Mouse (Mus musculus) forebrain, embryonic 13.5 days (tissue): ENCODE results near the gene Uchl4. TPM values are rescaled to one million over a fixed set of nuclear protein-coding genes. Genes with fewer than 3 reads are reported as not detected.
A peak's percentile ranks its signal among the peaks of the same experiment; 100 is the strongest.

ENCODE experiments used
- ATAC-seq: fragments of 200-750 bp; cut with Nextera tagmentation; 2 replicates; pipeline ENCODE4 v1.8.0; 2017
- H3K27ac ChIP-seq: fragments of 300-500 bp; sonication (generic); 2 replicates; pipeline ENCODE4 v1.5.1; 2015; ENCODE audit warnings: inconsistent platforms, mild to moderate bottlenecking, moderate library complexity
- H3K27me3 ChIP-seq: fragments of 300-500 bp; sonication (generic); 2 replicates; pipeline ENCODE4 v1.6.1; 2015; ENCODE audit warnings: mild to moderate bottlenecking, inconsistent platforms
- H3K36me3 ChIP-seq: fragments of 300-500 bp; sonication (generic); 2 replicates; pipeline ENCODE4 v1.6.1; 2015; ENCODE audit warnings: mild to moderate bottlenecking, inconsistent platforms; ENCODE audit not compliant: poor library complexity, severe bottlenecking
- H3K4me1 ChIP-seq: fragments of 300-500 bp; sonication (generic); 2 replicates; pipeline ENCODE4 v1.6.1; 2015; ENCODE audit warnings: inconsistent platforms
- H3K4me2 ChIP-seq: fragments of 300-500 bp; sonication (generic); 2 replicates; pipeline ENCODE4 v1.6.1; 2015; ENCODE audit warnings: inconsistent platforms, mild to moderate bottlenecking, moderate library complexity
- H3K4me3 ChIP-seq: fragments of 300-500 bp; sonication (generic); 2 replicates; pipeline ENCODE4 v1.5.1; 2015; ENCODE audit warnings: mild to moderate bottlenecking, inconsistent platforms
- H3K9ac ChIP-seq: fragments of 300-500 bp; sonication (generic); 2 replicates; pipeline ENCODE4 v1.6.1; 2015; ENCODE audit warnings: mild to moderate bottlenecking, inconsistent platforms
- H3K9me3 ChIP-seq: fragments of 300-500 bp; sonication (generic); replicated peaks from 2 replicates; pipeline ENCODE4 v1.6.1; 2016; ENCODE audit warnings: inconsistent platforms
- WGBS: fragments of 180-500 bp; shearing (Covaris S2); methylation state at CpG from one replicate; pipeline ENCODE4 v1.1.7; 2015; 5-methylcytosine and 5-hydroxymethylcytosine counted together
- microRNA-seq: library from miRNA; unstranded; fragments of <30 nt; microRNA quantifications from one replicate; pipeline ENCODE4, GENCODE M21; 2016
- polyA plus RNA-seq: library from polyadenylated mRNA; unstranded; fragments of >200 nt; fragmentation: Nextera tagmentation; extraction: Ambion mirVana; gene quantifications from 2 replicates; pipeline ENCODE4 v1.2.1, GENCODE M21; 2015

Gene Uchl4
- polyA plus RNA-seq, 1 experiment from 2014 or later, result 2.4 TPM

DNA sequence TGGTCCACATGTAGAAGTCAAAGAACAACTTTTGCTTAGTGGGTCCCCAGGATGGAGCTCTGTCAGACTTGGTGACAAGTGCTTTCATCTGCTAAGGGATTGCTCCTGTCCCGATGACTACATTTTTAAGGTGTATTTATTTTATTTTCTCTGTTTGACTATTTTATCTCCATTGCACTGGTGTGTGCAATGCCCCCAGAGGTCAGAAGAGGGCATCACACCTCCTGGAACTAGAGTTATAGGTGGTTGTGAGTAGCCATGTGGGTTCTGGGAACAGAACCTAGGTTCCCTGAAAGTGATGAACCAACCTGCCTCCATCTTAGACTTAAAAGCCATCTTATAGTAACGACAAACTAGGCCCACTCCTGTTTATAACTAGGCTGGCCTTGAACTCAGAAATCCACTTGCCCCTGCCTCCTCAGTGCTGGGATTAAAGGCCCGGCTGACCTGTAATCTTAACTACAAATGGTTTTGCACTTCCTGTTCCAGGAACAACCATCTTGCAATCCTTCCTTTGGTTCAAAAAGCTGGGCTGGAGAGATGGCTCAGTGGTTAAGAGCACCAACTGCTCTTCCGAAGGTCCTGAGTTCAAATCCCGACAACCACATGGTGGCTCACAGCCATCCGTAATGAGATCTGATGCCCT, 43.8 kb downstream of the Uchl4 start:
- Histone ChIP-seq H3K4me3 (no peak overlapping the region), H3K9ac (no peak overlapping the region), H3K4me2 (no peak overlapping the region), H3K27ac (no peak overlapping the region), H3K9me3 (no peaks in the 10 kb centered on the region), H3K27me3 (no peaks in the 10 kb centered on the region), H3K4me1 (peaks cover 10% of the 10 kb centered on the region), H3K36me3 (no peaks in the 10 kb centered on the region)
- WGBS, result 96% methylated on average over 6 of the region's 6 CpGs
- ATAC-seq, result no peak

- H3K27ac ChIP-seq, result peak within 1 kb of the TSS; percentile 90
- WGBS, result 2% methylated on average over 46 of the region's 46 CpGs
- H3K27me3 ChIP-seq, result no peaks in the 10 kb centered on the region
- peak within 1 kb of the TSS; percentile 84 for H3K4me3 ChIP-seq
- H3K4me1 ChIP-seq, result peaks cover 10% of the 10 kb centered on the region
- H3K36me3 ChIP-seq, result no peaks in the 10 kb centered on the region
- H3K9me3 ChIP-seq, result no peaks in the 10 kb centered on the region
- peak; percentile 96 for ATAC-seq
- H3K9ac ChIP-seq, result peak within 1 kb of the TSS; percentile 95
- peak within 1 kb of the TSS; percentile 70 for H3K4me2 ChIP-seq
These were observed 46.2 kb downstream of the Uchl4 start, which contains the start of gene Tipin for GRCm38 (mm10) chr9:64281105-64281780. Gene Tipin, plus strand, starts transcription at chr9:64281581.

DNA sequence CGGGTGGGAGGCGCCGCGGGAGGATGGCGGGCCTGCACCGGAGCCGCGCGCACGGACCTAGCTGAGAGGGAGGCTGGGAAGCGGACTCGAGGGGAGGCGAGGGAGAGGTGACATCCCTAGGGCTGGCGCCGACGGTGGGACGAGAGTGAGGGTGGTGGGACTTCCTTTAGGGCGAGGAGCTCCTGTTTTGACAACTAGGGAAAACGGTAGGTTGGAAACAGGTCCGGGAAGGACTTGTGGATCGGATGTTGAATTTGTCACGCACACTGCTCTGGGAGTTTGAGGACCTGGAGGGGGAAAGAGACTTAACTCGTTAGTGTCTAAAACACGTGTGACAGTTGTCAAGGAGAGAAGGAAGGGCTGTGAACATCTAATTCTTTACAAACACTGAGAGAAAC, 46.8 kb downstream of the Uchl4 start:
- Histone ChIP-seq H3K9me3 (no peaks in the 10 kb centered on the region), H3K27ac (peak overlapping the region; percentile 90), H3K9ac (peak overlapping the region; percentile 95), H3K36me3 (no peaks in the 10 kb centered on the region), H3K4me3 (peak overlapping the region; percentile 84), H3K4me1 (peaks cover 10% of the 10 kb centered on the region), H3K27me3 (no peaks in the 10 kb centered on the region), H3K4me2 (peak overlapping the region; percentile 70)
- WGBS, result under 1% methylated on average over 24 of the region's 24 CpGs
- ATAC-seq, result peak; percentile 92

GRCm38 (mm10) chr9:64282404-64282987, 47.5 kb downstream of the Uchl4 start:
- WGBS, result 68% methylated on average over 5 of the region's 5 CpGs
- peaks cover under 1% of the 10 kb centered on the region for H3K36me3 ChIP-seq
- peak overlapping the region; percentile 95 for H3K9ac ChIP-seq
- H3K27ac ChIP-seq, result no peak overlapping the region
- ATAC-seq, result no peak
- peak overlapping the region; percentile 84 for H3K4me3 ChIP-seq
- peak overlapping the region; percentile 70 for H3K4me2 ChIP-seq
- no peaks in the 10 kb centered on the region for H3K27me3 ChIP-seq
- H3K4me1 ChIP-seq, result peaks cover 10% of the 10 kb centered on the region
- H3K9me3 ChIP-seq, result no peaks in the 10 kb centered on the region

Small RNA genes within 50 kb of the gene (microRNA-seq; reads per million reads assigned to microRNA genes)
- not detected for gene Gm24106

Other genes with a start within 250 kb of the Uchl4 start
- gene Smad6, start 213.1 kb upstream of the Uchl4 start, polyA plus RNA-seq, result 1.6 and 1.7 TPM in 2 replicates
- gene Lctl, start 118.1 kb upstream of the Uchl4 start, polyA plus RNA-seq, result not detected in 2 replicates
- 16.7 and 20.6 TPM in 2 replicates for gene Zwilch, start 62.1 kb upstream of the Uchl4 start, polyA plus RNA-seq
- 801 and 817 TPM in 2 replicates for gene Rpl4, start 61.8 kb upstream of the Uchl4 start, polyA plus RNA-seq
- 42.2 and 45.9 TPM in 2 replicates for gene Snapc5, start 55.9 kb upstream of the Uchl4 start, polyA plus RNA-seq
- gene Map2k1, start 18.4 kb downstream of the Uchl4 start, polyA plus RNA-seq, result 40.3 and 42.6 TPM in 2 replicates
- 243 and 245 TPM in 2 replicates for gene Tipin, start 46.4 kb downstream of the Uchl4 start, polyA plus RNA-seq
- gene Dis3l, start 106.1 kb downstream of the Uchl4 start, polyA plus RNA-seq, result 19.4 and 21.7 TPM in 2 replicates
- 5.2 and 6.4 TPM in 2 replicates for gene Megf11, start 150.4 kb downstream of the Uchl4 start, polyA plus RNA-seq